Mouse (Mus musculus): ENCODE results near the gene Kirrel3. TPM values are rescaled to one million over a fixed set of nuclear protein-coding genes. Genes with fewer than 3 reads are reported as not detected.

Gene Kirrel3
- polyA plus RNA-seq, 1 experiment = 0.80 TPM

- no peak for DNase-seq
- no peak overlapping the region for H3K4me3 ChIP-seq (replicated peaks; ENCODE audit: extremely low read depth, low read depth, low read length)
- no peak for TF ChIP-seq CTCF (IDR thresholded peaks at IDR 0.05; ENCODE audit: insufficient read depth, low read length)
- no peak for TF ChIP-seq POLR2A (IDR thresholded peaks at IDR 0.05; ENCODE audit: borderline replicate concordance, extremely low read depth, low read depth, low read length)
- WGBS = 43% methylated on average over 3 of the region's 3 CpGs
- 0 out of 2 replicates have a peak, but pooled peaks cover 2% of the 10 kb centered on the region for H3K4me1 ChIP-seq (ENCODE audit: control insufficient read depth, insufficient read depth, low read length)
Observed at GRCm38 (mm10) chr9:34492121-34492520, 6.4 kb downstream of the Kirrel3 start.

DNA sequence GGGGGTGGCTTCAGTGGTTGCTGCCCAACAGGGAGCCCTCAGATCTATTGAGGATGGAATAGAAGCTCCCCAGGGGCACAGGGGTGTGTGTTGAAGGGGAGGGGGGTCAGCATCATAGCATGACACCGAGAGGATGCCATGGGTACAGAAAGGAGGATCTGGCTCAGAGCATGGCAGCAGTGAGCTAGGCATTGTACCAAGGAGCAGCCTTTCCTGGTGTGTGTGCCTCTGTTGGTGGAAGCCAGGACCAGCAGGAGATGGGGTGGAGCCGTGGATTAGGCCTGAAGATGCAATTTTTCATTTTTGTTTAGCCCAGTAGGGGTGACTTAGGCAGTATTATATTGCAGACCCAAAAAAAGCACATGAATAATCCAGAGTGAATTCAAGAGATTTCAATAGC lies 7.9 kb downstream of the Kirrel3 start:
- H3K4me3 ChIP-seq (replicated peaks; ENCODE audit: extremely low read depth, low read depth, low read length) = no peak overlapping the region
- no peak for DNase-seq
- WGBS = 43% methylated on average over 2 of the region's 2 CpGs
- TF ChIP-seq POLR2A (IDR thresholded peaks at IDR 0.05; ENCODE audit: borderline replicate concordance, extremely low read depth, low read depth, low read length) = no peak
- no peak for TF ChIP-seq CTCF (IDR thresholded peaks at IDR 0.05; ENCODE audit: insufficient read depth, low read length)
- H3K4me1 ChIP-seq (ENCODE audit: control insufficient read depth, insufficient read depth, low read length) = no peaks in the 10 kb centered on the region

GRCm38 (mm10) chr9:34498126-34498525 lies 12.4 kb downstream of the Kirrel3 start:
- no peak for TF ChIP-seq POLR2A (IDR thresholded peaks at IDR 0.05; ENCODE audit: borderline replicate concordance, extremely low read depth, low read depth, low read length)
- TF ChIP-seq CTCF (IDR thresholded peaks at IDR 0.05; ENCODE audit: insufficient read depth, low read length) = no peak
- 76% methylated on average over 2 of the region's 2 CpGs for whole genome bisulfite sequencing
- Histone ChIP-seq H3K4me1 (ENCODE audit: control insufficient read depth, insufficient read depth, low read length) (no peaks in the 10 kb centered on the region), H3K4me3 (replicated peaks; ENCODE audit: extremely low read depth, low read depth, low read length) (no peak overlapping the region)
- no peak for DNase-seq

GRCm38 (mm10) chr9:34498651-34499050 lies 13.0 kb downstream of the Kirrel3 start:
- peak; percentile 76 for DNase-seq
- TF ChIP-seq CTCF (IDR thresholded peaks at IDR 0.05; ENCODE audit: insufficient read depth, low read length) (peak; percentile 93), POLR2A (IDR thresholded peaks at IDR 0.05; ENCODE audit: borderline replicate concordance, extremely low read depth, low read depth, low read length) (no peak)
- no peaks in the 10 kb centered on the region for H3K4me1 ChIP-seq (ENCODE audit: control insufficient read depth, insufficient read depth, low read length)
- WGBS = 6% methylated on average over 5 of the region's 5 CpGs
- no peak overlapping the region for H3K4me3 ChIP-seq (replicated peaks; ENCODE audit: extremely low read depth, low read depth, low read length)

- Histone ChIP-seq H3K4me1 (ENCODE audit: control insufficient read depth, insufficient read depth, low read length) (no peaks in the 10 kb centered on the region), H3K4me3 (replicated peaks; ENCODE audit: extremely low read depth, low read depth, low read length) (no peak overlapping the region)
- WGBS = 90% methylated on average over 2 of the region's 2 CpGs
- DNase-seq = no peak
- TF ChIP-seq POLR2A (IDR thresholded peaks at IDR 0.05; ENCODE audit: borderline replicate concordance, extremely low read depth, low read depth, low read length) (no peak), CTCF (IDR thresholded peaks at IDR 0.05; ENCODE audit: insufficient read depth, low read length) (no peak)
Observed at GRCm38 (mm10) chr9:34507164-34507563, 21.5 kb downstream of the Kirrel3 start.

DNA sequence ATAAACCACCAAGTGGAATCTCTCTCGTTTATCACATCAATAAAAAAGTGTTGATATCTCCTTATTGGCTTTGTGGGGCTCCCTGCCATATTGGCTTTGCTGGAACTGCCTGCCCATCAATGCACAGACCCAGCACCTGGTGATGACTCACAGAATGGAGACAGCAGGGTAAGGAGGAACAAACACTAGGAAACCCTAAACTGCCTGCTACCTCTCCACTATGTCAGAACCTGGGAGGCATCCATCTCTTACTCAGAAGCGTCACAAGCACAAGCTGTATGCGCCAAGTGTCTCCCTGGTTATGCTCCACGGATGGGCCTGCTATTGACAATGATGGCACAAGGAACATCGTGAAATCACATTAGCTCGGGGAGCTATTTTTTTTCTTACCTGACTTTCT lies 33.2 kb downstream of the Kirrel3 start:
- Histone ChIP-seq H3K4me3 (replicated peaks; ENCODE audit: extremely low read depth, low read depth, low read length) (no peak overlapping the region), H3K4me1 (ENCODE audit: control insufficient read depth, insufficient read depth, low read length) (no peaks in the 10 kb centered on the region)
- DNase-seq = no peak
- TF ChIP-seq POLR2A (IDR thresholded peaks at IDR 0.05; ENCODE audit: borderline replicate concordance, extremely low read depth, low read depth, low read length) (no peak), CTCF (IDR thresholded peaks at IDR 0.05; ENCODE audit: insufficient read depth, low read length) (no peak)
- 76% methylated on average over 6 of the region's 6 CpGs for WGBS

GRCm38 (mm10) chr9:34520234-34520950 lies 34.7 kb downstream of the Kirrel3 start:
- H3K4me1 ChIP-seq (ENCODE audit: control insufficient read depth, insufficient read depth, low read length) = no peaks in the 10 kb centered on the region
- TF ChIP-seq POLR2A (IDR thresholded peaks at IDR 0.05; ENCODE audit: borderline replicate concordance, extremely low read depth, low read depth, low read length) = no peak
- no peak for TF ChIP-seq CTCF (IDR thresholded peaks at IDR 0.05; ENCODE audit: insufficient read depth, low read length)
- no peak for DNase-seq
- H3K4me3 ChIP-seq (replicated peaks; ENCODE audit: extremely low read depth, low read depth, low read length) = no peak overlapping the region
- 68% methylated on average over 20 of the region's 20 CpGs for WGBS

DNA sequence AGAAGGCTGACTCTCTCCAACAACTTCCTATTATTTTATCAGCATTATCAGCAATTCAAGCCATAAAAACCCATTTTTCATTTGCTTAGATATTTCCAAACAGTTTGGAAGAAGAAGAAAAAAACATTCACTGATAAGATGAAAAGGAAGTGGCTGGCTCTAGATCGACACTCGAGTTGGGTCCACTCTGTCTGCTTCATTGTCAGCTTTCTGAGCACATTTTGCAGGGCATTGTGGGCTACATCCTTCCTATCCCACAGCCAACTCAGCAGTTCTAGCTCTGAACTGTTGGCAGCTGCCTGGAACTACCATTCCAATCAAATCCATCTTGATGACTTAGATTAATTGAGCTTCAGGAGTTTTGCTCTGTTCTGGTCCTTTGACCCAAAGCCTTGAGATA lies 40.0 kb downstream of the Kirrel3 start:
- 13% methylated on average over 2 of the region's 2 CpGs for WGBS
- Histone ChIP-seq H3K4me3 (replicated peaks; ENCODE audit: extremely low read depth, low read depth, low read length) (no peak overlapping the region), H3K4me1 (ENCODE audit: control insufficient read depth, insufficient read depth, low read length) (no peaks in the 10 kb centered on the region)
- DNase-seq = no peak
- TF ChIP-seq POLR2A (IDR thresholded peaks at IDR 0.05; ENCODE audit: borderline replicate concordance, extremely low read depth, low read depth, low read length) (no peak), CTCF (IDR thresholded peaks at IDR 0.05; ENCODE audit: insufficient read depth, low read length) (no peak)

DNA sequence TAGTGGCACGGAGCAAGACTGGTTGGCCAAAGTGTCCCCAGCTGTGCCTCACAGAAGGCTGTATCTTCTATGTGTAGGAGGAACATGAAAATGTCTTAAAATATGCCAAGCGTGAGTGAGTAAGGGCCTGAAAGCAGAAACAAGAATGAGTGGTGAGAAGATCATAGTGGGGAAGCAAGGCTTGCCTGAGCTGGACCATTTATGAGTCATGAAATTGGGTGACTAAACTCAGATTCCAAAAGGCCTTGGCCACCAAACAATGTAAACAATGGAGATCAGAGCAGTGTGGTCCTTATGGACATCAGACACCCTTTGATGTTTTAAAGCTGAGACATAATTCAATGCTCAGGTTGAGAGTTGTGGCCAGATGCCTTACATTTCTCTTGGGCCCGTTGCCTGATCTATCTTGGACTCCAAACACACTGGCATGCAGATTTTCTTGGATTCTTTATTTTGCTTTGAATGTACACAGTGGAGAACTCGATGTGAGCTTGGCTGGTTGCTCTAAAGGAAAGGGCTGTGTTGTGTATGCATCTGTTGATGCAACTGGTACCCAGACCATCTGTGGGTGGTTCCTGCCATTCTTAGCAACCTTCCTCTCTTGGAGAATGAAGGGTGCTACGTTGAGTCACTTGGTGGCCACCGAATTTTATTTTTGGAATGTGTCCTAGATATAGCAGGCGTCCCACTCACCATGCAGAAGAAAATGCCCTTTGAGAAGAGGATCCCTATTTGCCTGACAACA lies 53.1 kb downstream of the Kirrel3 start:
- Histone ChIP-seq H3K4me1 (ENCODE audit: control insufficient read depth, insufficient read depth, low read length) (no peaks in the 10 kb centered on the region), H3K4me3 (replicated peaks; ENCODE audit: extremely low read depth, low read depth, low read length) (no peak overlapping the region)
- TF ChIP-seq CTCF (IDR thresholded peaks at IDR 0.05; ENCODE audit: insufficient read depth, low read length) (no peak), POLR2A (IDR thresholded peaks at IDR 0.05; ENCODE audit: borderline replicate concordance, extremely low read depth, low read depth, low read length) (no peak)
- WGBS = 67% methylated on average over 7 of the region's 7 CpGs
- DNase-seq = no peak

DNA sequence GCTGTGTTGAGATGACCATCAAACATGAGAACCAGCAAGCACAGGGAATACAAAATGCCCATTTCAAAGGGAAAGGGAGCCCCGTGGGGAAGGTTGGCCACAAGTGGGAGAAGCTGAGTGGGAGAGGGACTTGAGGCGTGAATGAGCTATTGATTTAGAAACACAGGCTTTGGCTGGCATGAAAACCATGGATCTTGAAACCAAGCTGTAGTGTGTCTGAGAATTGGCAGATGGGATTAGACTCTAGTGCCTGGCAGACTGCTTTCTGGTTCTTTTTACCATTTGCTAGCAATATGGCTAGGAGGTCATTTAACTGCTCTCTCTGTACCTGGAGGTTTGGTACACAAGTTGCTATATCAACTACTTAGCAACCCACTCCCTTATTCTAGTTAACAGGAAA lies 56.2 kb downstream of the Kirrel3 start:
- no peaks in the 10 kb centered on the region for H3K4me1 ChIP-seq (ENCODE audit: control insufficient read depth, insufficient read depth, low read length)
- WGBS = 51% methylated on average over 2 of the region's 2 CpGs
- DNase-seq = no peak
- TF ChIP-seq CTCF (IDR thresholded peaks at IDR 0.05; ENCODE audit: insufficient read depth, low read length) (no peak), POLR2A (IDR thresholded peaks at IDR 0.05; ENCODE audit: borderline replicate concordance, extremely low read depth, low read depth, low read length) (no peak)
- H3K4me3 ChIP-seq (replicated peaks; ENCODE audit: extremely low read depth, low read depth, low read length) = no peak overlapping the region
